Mouse (Mus musculus) ES-Bruce4 (cell line): ENCODE measurements around the gene Pitpna.

ENCODE experiments used
- CTCF ChIP-seq: IDR thresholded peaks from one replicate; pipeline ENCODE4 v1.8.1; 2011; ENCODE audit warnings: low read depth, low read length
- EP300 ChIP-seq: IDR thresholded peaks from 2 replicates; pipeline ENCODE4 v1.6.1; 2011; ENCODE audit warnings: low read depth, low read length; ENCODE audit not compliant: insufficient read depth
- POLR2A ChIP-seq: IDR thresholded peaks from one replicate; pipeline ENCODE4 v1.8.1; 2011; ENCODE audit warnings: low read length; ENCODE audit not compliant: insufficient read depth

- TF ChIP-seq CTCF = no peak
- no peak for TF ChIP-seq EP300
- TF ChIP-seq POLR2A = no peak
These were observed 74.2 kb downstream of the Pitpna start for GRCm38 (mm10) chr11:75662131-75662530.
